Mouse (Mus musculus) forebrain, embryonic 14.5 days (tissue): ENCODE measurements around the gene Rbl2. TPM values are rescaled to one million over a fixed set of nuclear protein-coding genes. Genes with fewer than 3 reads are reported as not detected.

Source experiments
- ATAC-seq: fragments of 200-750 bp; cut with Nextera tagmentation; 2 replicates; pipeline ENCODE4 v1.8.0; 2017; ENCODE audit warnings: mild to moderate bottlenecking, moderate library complexity
- DNase-seq: peaks from one replicate; pipeline ENCODE4 v3.0.0-alpha.2; 2015; ENCODE audit warnings: low spot score
- H3K27ac ChIP-seq: fragments of 300-500 bp; sonication (generic); 2 replicates; pipeline ENCODE4 v1.5.1; 2014; ENCODE audit warnings: low read depth, mild to moderate bottlenecking, control low read depth, low read length, moderate library complexity
- H3K27me3 ChIP-seq: fragments of 300-500 bp; sonication (generic); replicated peaks from 2 replicates; pipeline ENCODE4 v1.6.1; 2014; ENCODE audit warnings: low read length, control low read depth, mixed read lengths; ENCODE audit not compliant: control insufficient read depth, insufficient read depth
- H3K36me3 ChIP-seq: fragments of 300-500 bp; sonication (generic); 2 replicates; pipeline ENCODE4 v1.6.1; 2014; ENCODE audit warnings: low read length, control low read depth; ENCODE audit not compliant: control insufficient read depth, insufficient read depth
- H3K4me1 ChIP-seq: fragments of 300-500 bp; sonication (generic); 2 replicates; pipeline ENCODE4 v1.6.1; 2014; ENCODE audit warnings: antibody characterized with exemption, low read length, control low read depth; ENCODE audit not compliant: control insufficient read depth, insufficient read depth
- H3K4me2 ChIP-seq: fragments of 300-500 bp; sonication (generic); 2 replicates; pipeline ENCODE4 v1.6.1; 2014; ENCODE audit warnings: mild to moderate bottlenecking, control low read depth, low read length
- H3K4me3 ChIP-seq: fragments of 300-500 bp; sonication (generic); 2 replicates; pipeline ENCODE4 v1.5.1; 2014; ENCODE audit warnings: low read depth, low read length, control low read depth
- H3K9ac ChIP-seq: fragments of 300-500 bp; sonication (generic); 2 replicates; pipeline ENCODE4 v1.6.1; 2014; ENCODE audit warnings: mild to moderate bottlenecking, low read length, control low read depth, moderate library complexity
- H3K9me3 ChIP-seq: fragments of 300-500 bp; sonication (generic); replicated peaks from 2 replicates; pipeline ENCODE4 v1.6.1; 2016; ENCODE audit warnings: low read length, control low read depth, mixed read lengths; ENCODE audit not compliant: control insufficient read depth
- WGBS: fragments of 180-500 bp; shearing (Covaris S2); extraction: QIAGEN DNeasy Blood & Tissue Kit; methylation state at CpG from one replicate; pipeline ENCODE4 v1.1.7; 2014; 5-methylcytosine and 5-hydroxymethylcytosine counted together
- polyA plus RNA-seq: library from polyadenylated mRNA; unstranded; fragments of >200 nt; fragmentation: Nextera tagmentation; extraction: Ambion mirVana; gene quantifications from 2 replicates; pipeline ENCODE4 v1.2.1, GENCODE M21; 2014

The Rbl2 gene
- polyA plus RNA-seq, 1 experiment from 2014 or later, result 14.6 TPM

DNA sequence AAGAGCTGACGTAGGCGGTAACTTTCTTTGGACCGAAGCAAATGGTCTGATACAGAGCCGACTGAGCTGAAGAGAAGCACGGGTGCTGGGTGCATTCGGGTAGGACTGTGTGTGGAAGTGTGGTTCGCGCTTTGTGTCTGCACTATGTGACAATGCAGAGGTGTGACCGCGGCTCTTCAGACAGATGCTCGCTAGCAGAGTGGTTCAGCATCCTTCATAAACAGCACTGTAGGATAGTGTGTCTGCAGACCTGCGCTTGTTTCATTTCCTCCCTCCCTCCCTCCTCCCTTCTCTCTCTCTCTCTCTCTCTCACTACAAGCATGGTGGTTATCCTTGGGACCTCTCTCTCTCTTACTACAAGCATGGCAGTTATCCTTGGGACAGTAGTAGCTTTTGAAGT lies 12.6 kb downstream of the Rbl2 start:
- Histone ChIP-seq H3K4me3 (no peak overlapping the region), H3K4me2 (no peak overlapping the region), H3K27ac (no peak overlapping the region), H3K27me3 (no peaks in the 10 kb centered on the region), H3K36me3 (peaks cover 41% of the 10 kb centered on the region), H3K4me1 (no peaks in the 10 kb centered on the region), H3K9me3 (no peaks in the 10 kb centered on the region), H3K9ac (no peak overlapping the region)
- 95% methylated on average over 12 of the region's 12 CpGs for WGBS
- DNase-seq (no peak), ATAC-seq (no peak)

- no peak overlapping the region for H3K4me3 ChIP-seq
- H3K4me1 ChIP-seq, result no peaks in the 10 kb centered on the region
- H3K9me3 ChIP-seq, result no peaks in the 10 kb centered on the region
- no peak for ATAC-seq
- no peak overlapping the region for H3K4me2 ChIP-seq
- 95% methylated on average over 7 of the region's 7 CpGs for WGBS
- H3K36me3 ChIP-seq, result peaks cover 40% of the 10 kb centered on the region
- DNase-seq, result no peak
- H3K27ac ChIP-seq, result no peak overlapping the region
- H3K27me3 ChIP-seq, result no peaks in the 10 kb centered on the region
- H3K9ac ChIP-seq, result no peak overlapping the region
Measured at GRCm38 (mm10) chr8:91088452-91088851, 18.6 kb downstream of the Rbl2 start.

DNA sequence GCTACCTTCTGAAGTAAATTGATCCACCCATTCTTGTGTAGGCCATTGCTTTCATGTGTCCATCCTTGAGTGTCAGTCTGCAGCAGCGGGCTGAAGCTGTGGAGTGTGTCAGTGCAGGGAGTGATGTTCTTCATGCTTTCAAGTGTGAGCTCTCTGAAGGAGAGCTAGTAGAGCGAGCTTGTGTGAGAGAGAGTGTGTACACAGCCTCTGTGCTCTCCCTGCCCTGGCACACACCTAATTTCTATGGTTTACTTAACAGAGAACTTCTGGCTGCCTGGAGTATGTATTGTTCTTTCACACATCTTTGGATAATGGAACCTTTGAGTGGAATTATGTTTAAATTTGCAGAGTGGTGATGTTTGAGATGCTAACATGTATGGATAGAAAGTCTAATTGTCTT lies 19.7 kb downstream of the Rbl2 start:
- peaks cover 38% of the 10 kb centered on the region for H3K36me3 ChIP-seq
- 94% methylated on average over 2 of the region's 2 CpGs for WGBS
- no peaks in the 10 kb centered on the region for H3K9me3 ChIP-seq
- no peak for DNase-seq
- H3K4me2 ChIP-seq, result no peak overlapping the region
- ATAC-seq, result no peak
- H3K9ac ChIP-seq, result no peak overlapping the region
- H3K4me3 ChIP-seq, result no peak overlapping the region
- no peaks in the 10 kb centered on the region for H3K27me3 ChIP-seq
- H3K4me1 ChIP-seq, result no peaks in the 10 kb centered on the region
- H3K27ac ChIP-seq, result no peak overlapping the region

GRCm38 (mm10) chr8:91094135-91094534 lies 24.3 kb downstream of the Rbl2 start:
- DNase-seq (no peak), ATAC-seq (no peak)
- H3K27me3 ChIP-seq, result no peaks in the 10 kb centered on the region
- no peaks in the 10 kb centered on the region for H3K4me1 ChIP-seq
- 96% methylated on average over 5 of the region's 5 CpGs for WGBS
- peaks cover 39% of the 10 kb centered on the region for H3K36me3 ChIP-seq
- no peak overlapping the region for H3K4me3 ChIP-seq
- no peak overlapping the region for H3K9ac ChIP-seq
- no peak overlapping the region for H3K27ac ChIP-seq
- H3K9me3 ChIP-seq, result no peaks in the 10 kb centered on the region
- no peak overlapping the region for H3K4me2 ChIP-seq

DNA sequence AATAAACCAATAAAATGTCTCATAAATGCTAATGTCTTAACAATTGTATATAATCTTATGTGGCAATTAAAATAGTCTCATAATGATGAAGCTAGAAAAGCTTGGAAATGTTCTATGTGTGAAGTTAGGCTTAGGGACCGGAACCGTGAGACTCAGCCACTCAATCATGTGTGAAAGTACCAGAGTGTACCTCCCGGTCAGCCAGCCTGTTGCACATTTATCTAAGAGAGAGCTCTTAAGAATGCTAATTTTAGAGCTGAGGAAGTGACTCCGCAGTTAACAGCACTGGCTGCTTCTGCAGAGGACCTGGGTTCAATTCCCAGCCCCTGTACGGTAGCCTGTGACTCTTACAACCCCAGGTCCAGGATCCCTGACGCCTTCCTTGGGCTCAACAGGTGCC lies 28.2 kb downstream of the Rbl2 start:
- no peak for ATAC-seq

DNA sequence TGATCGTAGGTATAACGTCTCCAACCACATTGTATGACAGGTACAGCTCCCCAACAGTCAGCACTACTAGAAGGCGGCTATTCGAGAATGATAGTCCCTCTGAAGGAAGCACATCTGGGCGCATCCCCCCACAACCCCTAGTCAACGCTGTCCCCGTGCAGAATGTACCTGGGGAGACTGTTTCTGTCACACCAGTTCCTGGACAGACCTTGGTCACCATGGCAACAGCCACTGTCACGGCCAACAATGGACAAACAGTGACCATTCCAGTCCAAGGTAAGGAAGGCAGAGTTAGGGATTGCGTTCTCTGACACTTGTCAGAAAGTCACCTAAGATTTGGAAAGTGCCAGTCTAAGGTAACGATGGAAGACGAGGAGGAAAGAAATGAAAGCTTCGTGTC lies 36.4 kb downstream of the Rbl2 start:
- no peaks in the 10 kb centered on the region for H3K4me1 ChIP-seq
- no peak overlapping the region for H3K4me2 ChIP-seq
- no peaks in the 10 kb centered on the region for H3K9me3 ChIP-seq
- no peak overlapping the region for H3K9ac ChIP-seq
- 89% methylated on average over 12 of the region's 12 CpGs for WGBS
- no peak for ATAC-seq
- no peak for DNase-seq
- no peaks in the 10 kb centered on the region for H3K27me3 ChIP-seq
- no peak overlapping the region for H3K27ac ChIP-seq
- H3K4me3 ChIP-seq, result no peak overlapping the region
- H3K36me3 ChIP-seq, result peaks cover 43% of the 10 kb centered on the region

More for the DNA sequence above, 28.2 kb downstream of the Rbl2 start:
- Histone ChIP-seq H3K4me2 (no peak overlapping the region), H3K9me3 (no peaks in the 10 kb centered on the region), H3K4me1 (no peaks in the 10 kb centered on the region), H3K27ac (no peak overlapping the region), H3K36me3 (peaks cover 35% of the 10 kb centered on the region), H3K4me3 (no peak overlapping the region), H3K9ac (no peak overlapping the region), H3K27me3 (no peaks in the 10 kb centered on the region)
- 96% methylated on average over 6 of the region's 6 CpGs for WGBS
- no peak for DNase-seq

- Histone ChIP-seq H3K4me1 (no peaks in the 10 kb centered on the region), H3K27ac (no peak overlapping the region), H3K9ac (no peak overlapping the region), H3K27me3 (no peaks in the 10 kb centered on the region), H3K36me3 (peaks cover 57% of the 10 kb centered on the region), H3K4me2 (no peak overlapping the region), H3K4me3 (no peak overlapping the region), H3K9me3 (no peaks in the 10 kb centered on the region)
- WGBS, result 92% methylated on average over 5 of the region's 5 CpGs
- ATAC-seq (no peak), DNase-seq (no peak)
Measured at GRCm38 (mm10) chr8:91111868-91112477, 42.1 kb downstream of the Rbl2 start.

- Histone ChIP-seq H3K9me3 (no peaks in the 10 kb centered on the region), H3K36me3 (peaks cover 65% of the 10 kb centered on the region), H3K4me3 (no peak overlapping the region), H3K27me3 (no peaks in the 10 kb centered on the region), H3K4me1 (no peaks in the 10 kb centered on the region), H3K9ac (no peak overlapping the region), H3K4me2 (no peak overlapping the region), H3K27ac (no peak overlapping the region)
- DNase-seq, result no peak
- 92% methylated on average over 5 of the region's 5 CpGs for WGBS
- no peak for ATAC-seq
Measured at GRCm38 (mm10) chr8:91114428-91114827, 44.6 kb downstream of the Rbl2 start.

DNA sequence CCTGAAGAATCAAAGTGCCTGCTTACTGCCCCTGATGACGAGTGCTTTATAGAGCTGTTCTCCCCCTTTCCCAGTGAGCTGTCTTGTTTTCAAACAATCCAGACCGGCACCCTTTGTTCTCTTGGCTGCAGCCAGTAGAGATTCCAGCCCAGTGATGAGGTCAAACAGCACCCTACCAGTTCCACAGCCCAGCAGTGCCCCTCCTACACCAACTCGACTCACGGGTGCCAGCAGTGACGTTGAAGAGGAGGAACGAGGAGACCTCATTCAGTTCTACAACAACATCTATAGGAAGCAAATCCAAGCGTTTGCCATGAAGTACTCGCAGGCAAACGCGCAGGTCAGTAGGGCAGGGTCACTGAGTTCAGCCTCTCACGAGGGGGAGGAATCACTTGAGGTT lies 45.1 kb downstream of the Rbl2 start:
- WGBS, result 89% methylated on average over 11 of the region's 11 CpGs
- no peak overlapping the region for H3K27ac ChIP-seq
- no peak overlapping the region for H3K4me2 ChIP-seq
- no peaks in the 10 kb centered on the region for H3K9me3 ChIP-seq
- H3K27me3 ChIP-seq, result no peaks in the 10 kb centered on the region
- no peak overlapping the region for H3K4me3 ChIP-seq
- DNase-seq (no peak), ATAC-seq (no peak)
- H3K9ac ChIP-seq, result no peak overlapping the region
- peaks cover 69% of the 10 kb centered on the region for H3K36me3 ChIP-seq
- H3K4me1 ChIP-seq, result no peaks in the 10 kb centered on the region
